In genomic region chr3:107743107-107743506, GRCm38 (mm10) we compare ENCODE assay signal across 10 mouse cellular contexts. TPM values are rescaled to one million over a fixed set of nuclear protein-coding genes. Genes with fewer than 3 reads are reported as not detected.
DNase-seq lines count a peak whose midpoint lies in the region; ATAC-seq and TF ChIP-seq lines count a peak whose summit lies in the region.
"Had no signal": no experiment of that assay in that cellular context is flagged by ENCODE, and none has a peak within 500 bp of the region (broad histone marks: within the 10 kb centered on the region; RNA-seq: fewer than 3 reads in every experiment).

No protein-coding gene starts in this region.

- peaks cover 23% of the 10 kb centered on the region for H3K4me1 ChIP-seq in heart, adult 2 months (ENCODE audit: control insufficient read depth, insufficient read depth, low read length)
- H3K4me1 ChIP-seq in lung, embryonic 16.5 days (replicated peaks; ENCODE audit: control insufficient read depth, insufficient read depth, low read length): peaks cover 35% of the 10 kb centered on the region

- no peak for TF ChIP-seq CTCF in heart, adult 2 months (IDR thresholded peaks at IDR 0.05)
- no peak for TF ChIP-seq CTCF in Patski (IDR thresholded peaks at IDR 0.05)

- no peak for DNase-seq in heart, adult 2 months
- no peak for DNase-seq in heart, adult 18-20 months
- no peak for DNase-seq in lung, postnatal 25 days (ENCODE audit: low spot score)
- peak; percentile 95 for DNase-seq in Patski (ENCODE audit: low read depth, low spot score)
- DNase-seq in kidney, postnatal 25 days: peak; percentile 64 to 70
- DNase-seq: heart, postnatal 14 days; liver had no signal

- intact Hi-C loops in heart, adult 2 months (cut with DNase I): no loop called here

- CTCF ChIA-PET in Patski (lab: Charles Lee): interaction anchor here (0.9 to 5.5 kb wide), 8 partner anchors 9 to 121 kb away, joined by 3 to 55 read pairs (median 4); partner anchors contain the start of gene Csf1

- peak; percentile 48; the same call in 1 of the 2 replicates for ATAC-seq in lung, embryonic 16.5 days (ENCODE audit: low read depth)
- peak; percentile 13 for ATAC-seq in Patski
- ATAC-seq in megakaryocyte, adult 5-6 weeks (ENCODE audit: poor library complexity, severe bottlenecking): no peak

- no peak overlapping the region for H3K4me2 ChIP-seq in lung, embryonic 16.5 days (ENCODE audit: low read depth, low read length)

- 17% methylated on average over 3 of the region's 3 CpGs for WGBS in heart, adult 2 months
- 24% methylated on average over 3 of the region's 3 CpGs for WGBS in lung, embryonic 16.5 days

- H3K4me3 ChIP-seq in heart, adult 2 months: no peak overlapping the region
- H3K4me3 ChIP-seq in lung, embryonic 16.5 days (ENCODE audit: low read length): no peak overlapping the region

- H3K36me3 ChIP-seq in heart, adult 2 months (ENCODE audit: control insufficient read depth, insufficient read depth, low read length): peaks cover 35% of the 10 kb centered on the region
- H3K36me3 ChIP-seq in lung, embryonic 16.5 days (ENCODE audit: control insufficient read depth, insufficient read depth, low read length): peaks cover 10% of the 10 kb centered on the region; the same call in 1 of the 2 replicates

- TF ChIP-seq POLR2A in heart, adult 2 months (IDR thresholded peaks at IDR 0.05; ENCODE audit: insufficient read depth, low read depth, low read length): no peak

- no peak for TF ChIP-seq EP300 in heart, adult 2 months (IDR thresholded peaks at IDR 0.05; ENCODE audit: insufficient read depth, low read depth, low read length)

- in situ Hi-C loops in Patski (cut with MboI; ENCODE audit: low pct_unique_long_range_greater_than_20kb): no loop called here

- H3K79me2 ChIP-seq in heart, adult 2 months (replicated peaks; ENCODE audit: control insufficient read depth, insufficient read depth, low read length): no peaks in the 10 kb centered on the region

- H3K9me3 ChIP-seq in lung, embryonic 16.5 days (ENCODE audit: control insufficient read depth, low read length): no peaks in the 10 kb centered on the region

- H3K27ac ChIP-seq in heart, adult 2 months: peak overlapping the region; percentile 67
- no peak overlapping the region for H3K27ac ChIP-seq in lung, embryonic 16.5 days (ENCODE audit: low read length)
- H3K27ac ChIP-seq: macrophage had no signal

- no peaks in the 10 kb centered on the region for H3K27me3 ChIP-seq in heart, adult 2 months (ENCODE audit: control insufficient read depth, insufficient read depth, low read length)
- no peaks in the 10 kb centered on the region for H3K27me3 ChIP-seq in lung, embryonic 16.5 days (ENCODE audit: control insufficient read depth, insufficient read depth, low read depth, low read length)
- H3K27me3 ChIP-seq in Patski: no peaks in the 10 kb centered on the region

- POLR2A ChIA-PET in Patski (lab: Charles Lee): interaction anchor here (0.8 to 5.5 kb wide), 10 partner anchors 9 to 123 kb away, joined by 3 to 43 read pairs (median 4); partner anchors contain the start of gene Csf1

- no peak overlapping the region for H3K9ac ChIP-seq in heart, adult 2 months (ENCODE audit: low read depth, low read length)
- H3K9ac ChIP-seq in lung, embryonic 16.5 days (ENCODE audit: low read length): no peak overlapping the region

RNA-seq across cellular contexts. Expression of gene Csf1, which starts 17.2 kb away (rescaled TPM):
- total RNA-seq in heart, adult 2 months (2021): 10 to 100 TPM; 30.0 to 41.7 TPM
- 32.9 and 44.0 TPM in 2 replicates for polyA plus RNA-seq in heart, adult 2 months (2012; rRNA removed)
- 10 to 100 TPM; 25.5 to 25.8 TPM for total RNA-seq in heart, adult 18-20 months (2021)
- polyA plus RNA-seq in lung, embryonic 16.5 days (2015; fragmentation: Nextera tagmentation; extraction: Ambion mirVana): 9.6 and 9.8 TPM in 2 replicates
- polyA plus RNA-seq in Patski (2021): 414 TPM
- total RNA-seq in megakaryocyte, adult 5-6 weeks (2015): 14.7 and 15.4 TPM in 2 replicates
- 6.5 and 6.9 TPM in 2 replicates for total RNA-seq in megakaryocyte, adult 5-6 weeks (2017)

RNA-seq across cellular contexts. Expression of gene Ahcyl1, which starts 46.7 kb away (rescaled TPM):
- 10 to 100 TPM; 76.5 to 82.3 TPM for total RNA-seq in heart, adult 2 months (2021)
- 50.9 and 94.6 TPM in 2 replicates for polyA plus RNA-seq in heart, adult 2 months (2012; rRNA removed)
- total RNA-seq in heart, adult 18-20 months (2021): 10 to 100 TPM; 73.1 to 90.9 TPM
- 71.2 and 76.3 TPM in 2 replicates for polyA plus RNA-seq in lung, embryonic 16.5 days (2015; fragmentation: Nextera tagmentation; extraction: Ambion mirVana)
- 229 TPM for polyA plus RNA-seq in Patski (2021)
- total RNA-seq in megakaryocyte, adult 5-6 weeks (2015): 49.1 and 52.5 TPM in 2 replicates
- 25.1 and 33.2 TPM in 2 replicates for total RNA-seq in megakaryocyte, adult 5-6 weeks (2017)

Comparison
In these comparisons a context has a peak if more than half of its experiments do, and no peak if none do; other contexts are left out.
1. DNase-seq: peak in Patski (single experiment) and kidney, postnatal 25 days (2 of 2); none in heart, adult 2 months (0 of 2), heart, adult 18-20 months (0 of 2) and lung, postnatal 25 days (single experiment).